Comparison of ENCODE assay signal across 7 mouse cellular contexts in genomic region chr3:142443006-142443709, GRCm38 (mm10). TPM values are rescaled to one million over a fixed set of nuclear protein-coding genes. Genes with fewer than 3 reads are reported as not detected.
DNase-seq lines count a peak whose midpoint lies in the region; ATAC-seq and TF ChIP-seq lines count a peak whose summit lies in the region.

No protein-coding gene starts in this region.

- H3K4me1 ChIP-seq in hindbrain, postnatal 0 days (ENCODE audit: insufficient read depth, low read length), result no peaks in the 10 kb centered on the region
- H3K4me1 ChIP-seq in megakaryocyte, embryonic 14.5 days, result peaks cover 31% of the 10 kb centered on the region

- H3K9ac ChIP-seq in hindbrain, postnatal 0 days (replicated peaks; ENCODE audit: low read length), result no peak overlapping the region

- H3K4me2 ChIP-seq in hindbrain, postnatal 0 days (ENCODE audit: low read depth, low read length), result peak overlapping the region; percentile 20; the same call in 1 of the 2 replicates

- no peaks in the 10 kb centered on the region for H3K9me3 ChIP-seq in hindbrain, postnatal 0 days (ENCODE audit: low read length)
- no peaks in the 10 kb centered on the region for H3K9me3 ChIP-seq in megakaryocyte, embryonic 14.5 days

- H3K4me3 ChIP-seq in hindbrain, postnatal 0 days (ENCODE audit: low read length), result no peak overlapping the region
- peak overlapping the region; percentile 88 for H3K4me3 ChIP-seq in megakaryocyte, embryonic 14.5 days (replicated peaks)

- WGBS in hindbrain, postnatal 0 days, result 14% methylated on average over 12 of the region's 12 CpGs

- no peak overlapping the region for H3K27ac ChIP-seq in hindbrain, postnatal 0 days

- peak; percentile 99 for DNase-seq in adipocyte (ENCODE audit: low spot score)
- peak; percentile 82 to 84 for DNase-seq in cerebellum, postnatal 36 days
- peak; percentile 96 for DNase-seq in gastrocnemius, adult 18-20 months (ENCODE audit: low spot score)
- peak; percentile 94 for DNase-seq in hindbrain, postnatal 0 days (ENCODE audit: low spot score)
- DNase-seq in left cerebral cortex, adult 18-20 months (ENCODE audit: low spot score in 2 of 2), result peak; percentile 82 to 92
- peak; percentile 86 for DNase-seq in right cerebral cortex, postnatal 4 days

- peak; percentile 83 for TF ChIP-seq CTCF in hindbrain, postnatal 0 days (IDR thresholded peaks at IDR 0.05; ENCODE audit: low read depth)

- H3K27me3 ChIP-seq in hindbrain, postnatal 0 days (ENCODE audit: insufficient read depth, low read length), result no peaks in the 10 kb centered on the region
- H3K27me3 ChIP-seq in megakaryocyte, embryonic 14.5 days (replicated peaks), result peaks cover 11% of the 10 kb centered on the region

- ATAC-seq in hindbrain, postnatal 0 days, result peak; percentile 32; the same call in 1 of the 2 replicates

- no peaks in the 10 kb centered on the region for H3K36me3 ChIP-seq in hindbrain, postnatal 0 days (ENCODE audit: insufficient read depth, low read length)
- H3K36me3 ChIP-seq in megakaryocyte, embryonic 14.5 days (replicated peaks; ENCODE audit: low read length), result no peaks in the 10 kb centered on the region

RNA-seq across cellular contexts. Expression of gene Pdlim5, which starts 47.7 kb away (rescaled TPM):
- total RNA-seq in gastrocnemius, adult 18-20 months (2021), result 100 to 1,000 TPM; 496 to 567 TPM
- total RNA-seq in hindbrain, postnatal 0 days (2014; rRNA removed), result 24.4 and 29.7 TPM in 2 replicates
- 17.0 and 17.4 TPM in 2 replicates for polyA plus RNA-seq in hindbrain, postnatal 0 days (2015; fragmentation: Nextera tagmentation; extraction: Ambion mirVana)
- total RNA-seq in left cerebral cortex, adult 18-20 months (2021), result 10 to 100 TPM; 18.3 to 24.5 TPM
- 44.2 and 57.1 TPM in 2 replicates for polyA plus RNA-seq in megakaryocyte, embryonic 14.5 days (2012; ENCODE audit: insufficient read depth, low replicate concordance)

RNA-seq across cellular contexts. Expression of gene Gbp5, which starts 50.6 kb away (rescaled TPM):
- 1 to 10 TPM in 1 of 2 experiments, under 1 TPM in 1; 0.98 to 3.9 TPM for total RNA-seq in gastrocnemius, adult 18-20 months (2021)
- total RNA-seq in hindbrain, postnatal 0 days (2014; rRNA removed), result 0.37 and 0.97 TPM in 2 replicates
- polyA plus RNA-seq in hindbrain, postnatal 0 days (2015; fragmentation: Nextera tagmentation; extraction: Ambion mirVana), result 0.55 and 0.57 TPM in 2 replicates
- 1 to 10 TPM; 1.8 to 3.4 TPM for total RNA-seq in left cerebral cortex, adult 18-20 months (2021)
- polyA plus RNA-seq in megakaryocyte, embryonic 14.5 days (2012; ENCODE audit: insufficient read depth, low replicate concordance), result 0.45 TPM in 1 of 2 replicates, not detected in the other

Comparison
In these comparisons a context has a peak if more than half of its experiments do, and no peak if none do; other contexts are left out.
1. RNA of gene Pdlim5, which starts 47.7 kb away (total RNA-seq): 496 to 567 TPM in gastrocnemius, adult 18-20 months; 24.4 to 29.7 TPM in hindbrain, postnatal 0 days and 18.3 to 24.5 TPM in left cerebral cortex, adult 18-20 months; every median in the first group is over 10 times any median in the second.
2. Peak in every context shown above with its lines, with median percentiles within 50 percentile points of each other: DNase-seq.